Mouse (Mus musculus) cerebellum, postnatal 4 days (tissue): ENCODE data around the gene Man1c1.

Source experiments
- DNase-seq, 2 experiments: peaks; one replicate each; pipeline ENCODE4 v3.0.0; 2022; ENCODE audit warnings: low spot score in 2 of 2, mixed read lengths in 1 of 2

The Man1c1 gene

GRCm38 (mm10) chr4:134512798-134513197 is 191.3 kb downstream of the Man1c1 start:
- DNase-seq = peak in 1 of 2 experiments; percentile 37

DNA sequence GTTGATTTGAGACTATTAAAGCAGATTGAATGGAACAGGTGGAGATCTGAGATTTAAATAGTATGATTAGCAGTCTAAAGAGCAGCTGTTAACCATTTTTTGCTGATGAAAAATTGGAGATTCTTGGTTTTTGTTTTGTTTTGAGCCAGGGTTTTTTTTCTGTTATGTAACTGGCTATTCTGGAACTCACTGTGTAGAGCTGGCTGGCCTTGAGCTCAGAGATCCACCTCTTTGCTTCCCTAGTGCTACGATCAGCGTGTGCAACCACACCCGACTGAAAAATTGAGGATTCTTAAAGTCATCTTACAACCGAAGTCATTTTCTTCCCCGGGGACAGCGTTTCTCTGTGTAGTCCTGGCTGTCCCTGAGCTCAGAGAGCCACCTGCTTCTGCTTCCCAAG is 192.4 kb downstream of the Man1c1 start:
- no peak for DNase-seq
